Mouse (Mus musculus): ENCODE measurements around the gene Thtpa. TPM values are rescaled to one million over a fixed set of nuclear protein-coding genes. Genes with fewer than 3 reads are reported as not detected.

The Thtpa gene
- total RNA-seq, 4 experiments from 2014 or later = 11.5 to 17.0 (median 14.0) TPM

DNA sequence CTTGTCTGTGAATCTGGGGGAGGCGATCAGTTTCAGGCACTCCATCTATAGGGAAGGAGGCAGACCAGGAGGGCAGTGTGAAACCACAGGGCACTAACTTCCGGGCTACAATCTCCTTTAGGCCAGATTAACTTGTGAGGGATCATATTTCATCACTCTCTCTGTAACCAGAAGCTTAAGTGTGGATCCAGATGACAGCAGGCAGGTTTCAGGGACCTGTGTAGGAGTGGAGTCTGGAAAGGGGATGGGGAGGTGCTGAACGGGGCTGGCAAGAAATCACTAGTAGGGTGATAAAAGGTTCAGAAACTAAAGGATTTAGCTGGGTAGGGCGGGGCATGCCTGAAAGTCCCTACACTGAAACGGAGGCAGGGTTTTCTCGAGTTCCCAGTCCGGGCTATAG lies 10.8 kb downstream of the Thtpa start:
- no peak for DNase-seq (ENCODE audit: low spot score)

DNA sequence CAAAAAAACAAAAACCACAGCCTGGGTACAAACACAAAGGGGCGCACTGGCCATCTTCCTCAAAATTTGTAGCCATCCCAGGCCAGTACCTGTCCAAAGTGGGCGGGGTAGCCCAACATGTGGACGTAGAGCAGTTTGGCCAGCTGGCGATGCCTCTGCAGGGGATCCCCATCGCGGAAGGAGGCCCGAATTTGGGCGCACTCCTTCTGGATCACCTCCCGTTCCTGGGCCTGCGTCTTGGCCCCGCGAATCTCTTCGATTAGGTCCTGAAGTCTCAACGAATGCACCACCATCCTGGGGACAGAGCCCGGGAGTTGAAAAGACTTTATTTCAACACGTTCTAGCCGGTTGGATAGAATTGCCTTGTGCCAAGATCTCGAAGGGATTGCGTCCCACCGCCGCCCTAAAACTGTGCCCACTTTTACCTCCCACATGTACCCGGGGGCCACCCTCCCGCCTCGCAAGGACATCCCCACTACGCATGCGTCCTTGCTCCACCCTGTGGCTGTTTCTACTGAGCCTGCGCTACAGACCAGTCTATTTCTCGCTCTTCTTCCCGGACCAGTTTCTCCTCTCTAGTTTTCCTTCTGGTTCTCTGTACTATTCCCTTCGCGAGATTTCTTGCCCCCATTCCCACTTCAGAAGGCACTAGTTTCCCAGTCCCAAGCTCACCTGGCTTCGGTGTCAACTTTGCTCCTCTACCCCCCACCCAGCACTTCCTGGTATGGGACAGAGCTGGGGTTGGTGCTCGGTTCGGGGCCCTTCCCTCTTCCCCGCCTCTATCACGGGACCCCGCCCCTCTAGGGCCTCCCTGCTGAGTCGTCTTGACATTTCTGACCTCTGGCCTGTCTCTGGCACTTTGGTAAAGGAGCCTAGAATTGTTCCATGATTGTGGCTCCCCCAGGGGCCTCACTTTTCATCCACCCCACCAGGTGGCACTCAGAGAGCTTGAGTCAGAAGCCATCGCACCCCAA lies 11.5 kb downstream of the Thtpa start, which contains the start of gene Ap1g2:
Gene Ap1g2, minus strand, starts transcription at position 758 of the 974 bp plus-strand sequence.
- peak; percentile 89 for DNase-seq (ENCODE audit: low spot score)

DNA sequence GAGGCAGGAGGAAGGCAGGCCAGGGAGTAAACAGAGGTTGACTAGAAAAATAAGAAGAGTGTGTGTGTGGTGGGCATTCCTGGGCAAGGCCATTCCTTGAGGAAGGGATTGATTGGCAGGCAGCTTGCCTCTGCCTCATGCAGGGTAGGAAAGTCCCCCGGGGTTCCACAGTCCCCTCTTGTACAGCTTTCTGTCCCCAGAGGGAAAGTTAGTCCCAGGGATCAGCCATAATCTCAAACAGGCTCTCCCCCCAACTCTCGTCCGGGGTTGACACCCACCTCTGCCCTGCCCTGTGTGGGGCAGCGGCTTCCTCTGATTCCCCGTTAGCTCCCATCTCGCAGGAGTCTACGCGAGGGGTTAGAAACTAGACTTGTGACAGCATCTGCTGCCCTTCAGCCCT lies 12.4 kb downstream of the Thtpa start:
- no peak for DNase-seq (ENCODE audit: low spot score)

DNA sequence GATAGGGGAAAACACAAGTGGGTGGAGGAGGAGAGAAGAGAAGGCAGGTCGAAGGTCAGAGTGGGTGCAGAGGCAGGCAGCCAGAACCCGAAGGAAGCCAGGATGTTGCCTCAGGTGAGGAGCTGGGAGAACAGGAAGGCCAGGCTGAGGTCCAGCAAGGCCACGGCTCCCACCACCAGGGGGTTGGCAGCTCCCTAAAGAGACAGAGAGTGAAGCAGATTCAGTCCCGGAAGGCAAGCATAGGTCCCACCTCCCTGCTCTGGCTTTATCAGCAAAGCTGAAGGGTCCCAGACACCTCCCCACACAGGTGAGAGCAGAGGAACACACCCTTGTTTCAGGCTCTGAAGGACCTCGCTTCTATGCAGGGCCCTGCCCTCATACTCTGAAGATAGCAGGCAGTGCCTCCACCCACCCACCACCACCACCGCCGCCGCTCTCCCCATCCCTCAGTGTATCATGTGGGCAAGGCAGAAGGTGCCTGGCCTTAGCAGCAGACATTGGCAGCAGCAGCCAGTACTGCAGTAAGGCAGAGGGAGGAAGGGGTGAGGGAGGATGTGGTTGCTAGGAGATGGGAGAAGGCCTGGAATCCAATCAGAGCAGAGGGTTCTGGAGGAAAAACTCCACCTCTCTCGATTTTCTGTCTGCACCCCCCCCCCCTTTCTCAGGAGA lies 13.8 kb downstream of the Thtpa start:
- no peak for DNase-seq (ENCODE audit: low spot score)

DNA sequence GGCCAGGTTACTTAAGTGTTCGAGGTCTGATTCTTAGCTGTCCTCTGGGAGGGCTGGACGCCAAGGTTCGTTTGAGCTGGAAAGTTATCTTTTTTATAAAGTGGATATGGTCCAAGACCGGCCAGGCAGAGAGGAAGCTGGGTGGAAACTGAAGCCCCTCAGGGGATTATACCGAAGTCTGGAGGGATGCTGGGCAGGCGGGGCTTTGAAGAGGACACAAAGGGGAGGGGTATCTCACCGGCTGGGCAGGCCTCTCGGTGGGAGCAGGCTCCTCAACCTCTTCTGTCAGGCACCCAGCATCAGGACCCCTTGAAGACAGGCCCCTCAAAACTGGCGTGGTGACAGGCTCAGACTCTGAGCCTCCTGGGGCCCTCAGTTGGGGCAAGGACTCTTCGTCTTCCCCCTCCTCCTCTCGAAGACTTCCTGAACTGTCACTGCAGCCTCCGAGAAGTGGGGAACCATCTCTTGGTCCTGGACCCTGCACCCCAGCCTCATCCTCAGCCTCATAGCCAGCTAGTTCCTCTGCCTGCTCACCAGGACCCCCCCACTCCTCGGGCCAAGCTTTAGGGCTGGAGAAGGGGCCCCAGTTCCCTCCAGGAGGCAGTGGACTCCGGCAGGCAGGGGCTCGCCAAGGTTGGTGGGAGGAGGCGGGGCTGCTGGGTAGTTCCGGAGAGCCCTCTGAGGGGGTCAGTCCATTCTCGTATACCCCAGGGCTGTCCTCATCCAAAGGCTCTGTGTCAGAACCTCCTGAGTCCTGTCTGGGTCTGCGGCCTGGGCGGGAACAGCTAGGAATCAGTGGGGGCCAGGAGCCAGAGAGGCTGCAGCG lies 14.7 kb downstream of the Thtpa start:
- DNase-seq (ENCODE audit: low spot score) = no peak

DNA sequence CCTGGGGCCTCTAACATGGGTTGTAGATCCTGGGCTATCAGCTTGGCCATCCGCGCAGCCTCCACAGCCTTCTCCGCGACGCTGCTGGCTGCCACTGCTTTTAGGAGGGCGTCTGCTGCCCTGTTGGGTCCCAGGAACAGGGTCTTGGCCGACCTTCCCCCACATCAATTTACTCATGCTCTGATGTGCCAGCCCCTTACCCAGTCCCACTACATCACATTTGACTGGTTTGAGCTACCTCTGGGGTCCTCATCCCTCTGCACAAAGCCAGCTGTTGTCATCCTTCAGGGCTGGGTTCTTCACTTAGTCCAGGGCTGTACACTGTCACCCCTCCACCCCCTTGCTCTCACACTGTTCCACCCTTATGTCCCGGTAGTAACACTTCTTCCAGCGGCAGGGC lies 15.5 kb downstream of the Thtpa start:
- no peak for DNase-seq (ENCODE audit: low spot score)

DNA sequence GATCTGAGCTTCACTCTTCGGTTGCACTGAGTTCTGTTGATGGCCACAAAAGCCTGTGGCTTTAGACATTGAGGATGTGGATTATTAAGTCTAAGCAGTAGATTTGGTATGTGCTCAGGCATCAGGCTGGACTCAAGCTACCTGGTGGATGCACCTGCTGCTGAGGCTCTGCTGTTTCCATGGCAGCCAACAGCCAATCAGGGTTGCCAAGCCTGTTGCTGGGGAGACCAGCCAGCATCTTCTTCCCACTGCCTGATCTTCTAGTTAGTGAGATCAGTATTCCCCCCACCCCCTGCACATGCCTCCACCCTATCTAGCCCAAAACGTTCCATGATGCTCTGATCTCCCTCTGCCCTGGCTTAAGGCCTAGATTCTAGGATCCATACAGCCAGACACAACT lies 17.1 kb downstream of the Thtpa start:
- DNase-seq (ENCODE audit: low spot score) = no peak

DNA sequence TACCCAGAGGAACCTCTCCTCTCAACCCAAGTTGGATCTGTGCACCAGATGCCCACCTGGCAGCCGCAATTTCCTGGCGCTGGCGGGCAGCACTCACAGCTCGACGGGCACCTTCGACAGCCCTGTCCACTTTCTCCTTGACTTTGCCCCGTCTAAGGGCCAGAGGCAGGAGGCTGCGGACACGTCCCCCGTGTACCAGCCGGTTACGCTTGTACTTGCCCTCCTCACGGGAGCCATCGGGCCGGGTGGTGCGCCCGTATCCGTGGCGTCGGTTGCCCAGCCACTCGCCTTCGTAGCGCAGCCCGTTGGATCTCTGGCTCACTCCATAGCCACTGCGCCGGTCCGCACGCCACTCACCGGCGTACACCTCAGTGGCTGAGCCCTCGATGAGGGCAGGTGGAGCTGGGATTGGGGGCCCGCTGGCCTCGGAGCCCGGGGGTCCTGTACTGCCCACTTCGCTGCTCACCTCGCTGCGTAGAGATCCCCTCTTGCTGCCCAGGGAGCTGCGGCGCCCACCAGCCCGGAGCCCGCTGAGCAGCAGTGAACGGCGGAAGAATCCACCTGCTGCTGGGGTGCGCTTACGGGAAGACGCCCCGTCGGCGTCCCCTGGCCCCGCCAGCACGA lies 18.9 kb downstream of the Thtpa start:
- DNase-seq (ENCODE audit: low spot score) = no peak

DNA sequence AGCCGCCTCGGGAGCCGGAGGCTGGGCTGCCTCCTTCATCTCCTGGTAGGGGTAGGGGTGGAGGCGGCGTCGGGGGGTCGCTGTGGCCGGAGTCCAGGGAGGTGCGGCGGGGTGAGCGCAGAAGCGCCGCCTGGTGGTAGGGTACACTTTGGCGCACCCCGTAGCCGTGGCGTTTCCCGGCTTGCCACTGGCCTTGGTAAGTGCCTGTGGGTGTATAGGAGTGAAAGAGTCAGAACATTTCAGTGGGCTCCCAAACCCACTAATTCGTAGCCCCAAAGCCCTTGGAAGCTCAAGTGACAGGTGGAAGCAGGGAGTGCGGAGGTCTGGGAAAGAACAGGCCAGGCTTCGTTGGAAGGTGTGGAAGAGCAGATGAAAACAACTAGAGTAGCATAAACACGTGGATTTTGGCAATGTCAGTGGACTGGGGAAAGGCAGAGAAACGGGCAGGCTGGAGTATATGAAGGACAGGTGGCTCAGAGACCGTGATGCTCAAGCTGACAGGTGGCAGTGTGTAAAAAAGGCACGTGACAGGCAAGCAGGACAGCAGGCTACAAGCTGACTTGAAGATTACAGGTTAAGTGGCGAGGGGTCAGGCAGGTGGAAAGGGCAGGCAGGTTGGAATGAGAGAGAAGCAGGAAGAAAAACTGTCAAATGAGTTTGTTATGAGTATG lies 19.5 kb downstream of the Thtpa start:
- DNase-seq (ENCODE audit: low spot score) = no peak

DNA sequence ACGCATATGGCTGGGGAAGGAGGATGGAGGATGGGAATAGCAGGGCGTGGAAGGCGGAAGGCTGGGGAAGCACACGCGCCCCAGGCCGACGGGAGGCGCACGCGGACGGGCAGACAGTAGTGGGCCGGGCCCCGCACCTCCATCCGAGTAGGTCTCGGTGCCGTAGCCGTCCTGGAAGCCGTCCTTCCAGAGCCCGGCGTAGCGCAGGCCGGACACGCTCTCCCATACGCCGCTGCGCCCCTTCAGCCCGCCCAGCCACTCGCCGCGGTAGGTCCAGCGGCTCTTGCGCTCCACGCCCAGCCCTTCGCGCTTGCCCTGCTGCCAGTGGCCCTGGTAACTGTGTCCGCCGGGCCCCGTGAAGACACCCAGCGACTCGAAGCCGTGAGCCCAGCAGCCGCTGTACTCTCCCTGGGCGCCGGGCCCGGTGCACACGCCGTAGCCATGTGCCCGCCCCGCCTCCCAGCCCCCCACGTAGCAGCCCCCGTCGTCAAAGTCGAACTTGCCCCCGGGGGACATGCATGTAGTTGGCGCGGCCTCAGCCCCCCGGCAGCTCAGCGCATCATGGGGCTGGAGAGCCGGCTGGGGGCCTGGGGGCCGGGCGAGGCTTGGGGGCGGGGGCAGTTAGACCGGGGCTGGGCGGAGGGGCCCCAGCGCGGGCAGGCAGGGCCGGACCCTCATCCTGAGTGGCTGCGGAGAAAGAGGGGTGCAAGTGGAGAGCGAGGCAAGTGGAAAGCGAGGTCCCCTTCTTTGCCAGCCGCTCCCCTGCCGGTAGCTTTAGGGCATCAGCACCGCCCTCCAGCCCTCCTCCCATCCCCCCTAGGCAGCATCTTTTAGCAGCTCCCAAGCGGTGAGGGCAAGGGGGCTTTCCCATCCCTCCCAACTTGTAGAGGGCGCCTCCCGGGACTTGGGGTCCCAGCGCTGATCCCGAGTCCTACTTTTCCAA lies 20.4 kb downstream of the Thtpa start:
- no peak for DNase-seq (ENCODE audit: low spot score)

DNA sequence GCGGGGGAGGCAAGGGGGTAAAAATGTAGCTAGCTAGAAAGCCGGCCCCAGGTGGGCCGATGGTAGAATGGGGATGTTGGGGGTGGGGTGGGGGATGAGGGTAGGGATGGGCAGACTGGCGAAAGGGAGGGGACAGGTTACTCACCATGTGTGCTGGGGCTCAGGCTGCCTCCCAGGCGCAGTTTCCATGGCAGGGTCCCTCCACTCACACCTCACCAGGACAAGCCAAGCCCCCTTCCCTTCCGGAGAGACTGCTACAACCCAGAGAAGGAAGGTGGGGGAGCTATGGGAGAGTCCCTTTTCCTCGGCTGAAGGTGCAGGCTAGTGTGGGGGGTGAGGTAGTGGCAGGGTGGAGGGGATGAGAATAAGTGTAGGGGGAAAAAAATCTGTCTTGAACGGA lies 21.3 kb downstream of the Thtpa start:
- no peak for DNase-seq (ENCODE audit: low spot score)

DNA sequence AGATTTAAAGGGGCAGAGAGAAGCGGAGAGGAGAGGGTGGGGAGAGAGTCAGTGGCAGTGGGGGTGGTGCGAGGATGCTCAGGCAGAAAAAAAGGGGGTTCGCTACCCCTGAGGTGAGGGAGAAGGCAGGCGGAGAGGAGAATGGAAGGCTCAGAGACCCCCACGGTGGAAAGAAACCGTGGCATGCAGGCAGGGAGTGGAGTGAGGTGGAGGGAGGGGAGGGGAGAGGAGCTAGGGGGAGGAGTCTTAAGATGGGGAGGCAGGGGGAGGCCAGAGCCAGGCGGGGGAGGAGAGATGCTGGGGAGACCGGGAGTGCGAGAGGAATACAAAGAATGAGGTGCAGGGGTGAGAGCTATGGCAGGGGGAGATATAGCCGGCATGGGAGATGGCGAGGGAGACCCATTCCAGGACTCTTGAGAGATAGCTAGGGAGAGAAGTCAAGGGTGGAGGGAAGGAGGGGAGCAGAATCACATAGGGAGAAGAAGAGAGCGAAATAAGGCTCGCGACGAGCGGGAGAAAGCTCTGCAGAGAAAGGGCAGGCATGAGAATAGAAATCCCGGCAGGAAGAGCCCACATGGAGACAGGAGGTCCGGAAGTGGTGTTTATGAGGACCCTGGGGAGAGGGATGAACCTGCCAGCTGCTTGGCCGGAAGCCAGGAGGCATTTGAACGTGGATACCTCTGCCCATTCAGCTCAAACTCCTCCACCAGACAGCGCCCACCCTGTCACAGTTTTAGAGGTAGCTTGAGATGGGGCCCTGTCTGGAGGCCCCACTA lies 22.0 kb downstream of the Thtpa start, which contains the start of gene Jph4:
Gene Jph4, minus strand, starts transcription at position 511 of the 776 bp plus-strand sequence.
- DNase-seq (ENCODE audit: low spot score) = no peak

DNA sequence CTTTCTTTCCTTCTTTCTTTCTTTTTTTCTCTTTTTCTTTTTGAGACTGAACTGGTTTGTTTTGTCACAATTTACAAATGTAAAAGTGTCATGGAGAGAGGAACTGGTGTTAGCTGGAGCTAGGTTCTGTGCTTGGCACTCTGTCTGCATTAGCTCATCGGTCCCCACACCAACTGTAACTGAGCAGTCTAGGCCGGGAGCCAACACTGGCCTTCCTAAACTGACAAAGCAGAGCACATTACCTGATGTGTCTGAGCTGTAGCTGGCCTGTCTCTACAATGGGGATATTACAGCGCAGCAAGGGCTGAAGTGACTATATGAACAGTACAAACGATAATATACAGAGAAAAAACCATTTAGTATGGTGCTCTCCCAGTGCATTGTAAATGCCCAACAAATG lies 24.3 kb downstream of the Thtpa start:
- DNase-seq (ENCODE audit: low spot score) = no peak

DNA sequence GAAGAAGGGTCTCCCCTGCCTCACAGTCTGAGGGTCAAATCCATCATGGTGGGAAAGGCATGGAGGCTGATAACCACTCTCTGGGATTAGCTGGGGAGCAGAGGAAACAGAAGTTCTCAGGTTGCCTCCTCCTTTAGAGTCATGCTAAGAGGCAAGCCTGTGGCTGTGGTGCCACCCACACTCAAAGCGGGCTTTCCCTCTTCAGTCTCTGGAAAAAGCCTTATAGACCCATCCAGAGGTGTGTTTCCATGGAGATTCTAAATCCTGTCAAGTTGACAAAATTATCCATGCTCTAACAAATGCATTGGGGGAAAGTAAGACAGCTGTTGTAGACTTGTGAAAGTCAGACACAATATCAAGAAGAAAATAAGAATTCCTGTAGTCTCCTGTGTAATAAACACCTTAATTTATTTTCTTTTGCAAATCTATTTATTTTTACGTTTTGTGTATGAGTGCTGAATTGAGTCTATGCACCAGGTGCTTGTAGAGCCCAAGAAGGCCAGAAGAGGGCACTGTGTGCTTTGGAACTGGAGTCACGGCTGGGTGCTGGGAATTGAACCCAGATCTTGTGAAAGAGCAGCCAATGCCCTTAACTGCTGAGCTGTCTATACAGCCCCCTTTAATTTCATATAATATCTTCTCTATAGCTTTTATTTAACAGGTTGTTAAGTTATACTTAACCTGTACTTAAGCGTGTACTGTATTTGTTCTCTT lies 25.0 kb downstream of the Thtpa start:
- no peak for DNase-seq (ENCODE audit: low spot score)

DNA sequence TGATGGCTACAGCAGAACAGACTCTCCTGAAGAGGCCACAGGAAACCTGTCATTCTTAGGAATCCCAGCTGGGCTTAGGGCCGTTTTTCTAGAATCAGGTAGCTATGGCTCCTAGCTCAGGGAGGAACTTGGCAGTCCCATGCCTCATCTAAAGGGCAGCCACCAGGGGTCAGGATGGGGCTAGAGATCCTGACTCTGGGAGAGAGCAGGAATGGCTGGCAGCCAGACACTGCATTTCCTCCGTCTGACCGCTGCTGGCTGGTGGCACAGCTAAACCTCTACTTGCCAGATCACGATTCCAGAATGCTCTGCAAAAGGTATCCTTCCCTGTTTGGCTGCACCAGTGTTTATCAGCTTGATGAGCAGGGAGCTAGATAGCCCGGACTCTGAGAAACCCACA lies 27.4 kb downstream of the Thtpa start:
- peak; percentile 63 for DNase-seq (ENCODE audit: low spot score)

DNA sequence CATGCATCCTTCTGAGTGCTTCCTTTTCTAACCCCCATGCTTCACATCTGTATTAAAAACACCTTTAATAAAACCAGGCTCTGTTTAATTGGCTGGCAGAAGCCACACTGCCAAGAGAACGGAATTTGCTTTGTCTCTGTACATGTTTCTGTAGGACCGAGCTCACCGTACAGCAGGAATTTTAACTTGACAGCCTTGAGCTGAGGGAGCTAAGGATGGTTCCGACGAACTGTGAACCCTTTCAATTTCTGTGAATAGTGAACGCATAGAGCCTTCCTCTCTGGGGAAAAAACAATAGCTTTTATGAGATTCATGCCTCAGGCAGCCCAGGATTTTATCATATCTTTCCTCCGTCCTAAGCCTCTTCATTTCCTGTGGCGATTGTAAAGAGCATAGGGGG lies 27.8 kb downstream of the Thtpa start:
- no peak for DNase-seq (ENCODE audit: low spot score)

DNA sequence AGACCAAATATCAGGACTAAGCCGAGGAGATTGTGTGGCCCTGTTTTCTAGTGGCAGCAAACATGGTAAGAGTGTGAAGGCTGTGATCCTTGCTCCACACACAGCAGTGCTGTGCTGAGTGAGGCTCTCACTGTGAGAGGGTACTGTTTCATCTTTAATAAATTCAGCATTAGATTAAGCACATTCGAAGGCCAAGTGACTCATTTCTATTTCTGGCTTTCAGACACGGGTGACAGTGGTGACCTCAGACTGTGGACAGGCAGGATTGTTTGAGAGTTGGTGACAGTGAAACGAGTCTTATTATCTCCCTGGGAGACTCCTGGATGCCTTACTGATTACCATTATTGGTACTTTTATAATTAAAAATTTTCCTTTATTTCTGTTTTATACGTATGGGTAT lies 31.1 kb downstream of the Thtpa start:
- no peak for DNase-seq (ENCODE audit: low spot score)

DNA sequence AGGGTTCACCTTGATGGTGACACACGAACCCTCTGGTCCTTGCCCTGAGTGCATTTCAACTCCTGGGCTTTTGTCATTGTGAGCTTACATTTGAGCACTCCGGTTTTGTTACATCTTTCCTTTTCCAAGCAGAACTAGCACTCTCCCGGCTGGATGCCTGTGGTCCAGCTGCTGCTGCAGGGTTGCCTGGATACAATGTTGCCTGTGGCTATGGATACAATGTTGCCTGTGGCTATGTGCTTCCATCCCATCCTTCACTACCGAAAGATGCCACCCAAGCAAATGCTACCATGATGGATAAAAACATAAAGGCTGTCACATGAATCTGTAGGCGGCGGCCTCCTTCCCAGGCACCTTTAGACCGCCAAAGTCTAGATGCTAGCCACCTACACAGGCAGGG lies 31.9 kb downstream of the Thtpa start:
- no peak for DNase-seq (ENCODE audit: low spot score)

Data from heart, adult 8-10 months (tissue).